Mouse (Mus musculus) left cerebral cortex, postnatal 36 days (tissue): ENCODE results near the gene Drd4. TPM values are rescaled to one million over a fixed set of nuclear protein-coding genes. Genes with fewer than 3 reads are reported as not detected.
A peak's percentile ranks its signal among the peaks of the same experiment; 100 is the strongest.

Experiments
- DNase-seq, 2 experiments: peaks; one replicate each; pipeline ENCODE4 v3.0.0; 2021 to 2022; ENCODE audit warnings: low spot score in 2 of 2, mixed read lengths in 1 of 2
- intact Hi-C: fragments of 180-260 bp; cut with DNase I; formaldehyde crosslinking; loops from one replicate; pipeline ENCODE4 v1.15.1; 2025
- total RNA-seq, 2 experiments: library from RNA; stranded (reverse); gene quantifications; 2 replicates each; pipeline ENCODE4 v1.2.3; 2021

Gene Drd4
- total RNA-seq, 2 experiments from 2014 or later: 0.17 to 0.39 TPM

DNA sequence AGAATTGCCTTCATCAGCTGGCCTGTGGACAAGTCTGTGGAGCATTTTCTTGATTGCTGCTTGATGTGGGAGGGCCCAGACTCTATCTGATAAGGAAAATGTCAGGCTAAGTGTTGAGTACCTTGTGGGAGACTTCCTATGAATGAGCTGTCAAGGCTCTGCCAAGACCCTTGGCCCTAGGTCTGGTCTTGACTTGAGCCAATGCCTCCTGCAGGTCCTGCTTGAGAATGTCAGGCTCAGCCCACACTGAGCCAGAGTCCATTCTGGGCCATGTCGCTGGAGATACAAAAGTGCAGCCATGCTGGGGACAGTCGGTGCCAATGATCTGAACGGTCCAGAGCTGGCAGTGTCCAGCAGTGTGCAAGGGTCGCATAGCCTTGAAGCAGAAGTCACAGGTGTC, 9.1 kb upstream of the Drd4 start:
- DNase-seq: no peak
- intact Hi-C loops: no loop called here

DNA sequence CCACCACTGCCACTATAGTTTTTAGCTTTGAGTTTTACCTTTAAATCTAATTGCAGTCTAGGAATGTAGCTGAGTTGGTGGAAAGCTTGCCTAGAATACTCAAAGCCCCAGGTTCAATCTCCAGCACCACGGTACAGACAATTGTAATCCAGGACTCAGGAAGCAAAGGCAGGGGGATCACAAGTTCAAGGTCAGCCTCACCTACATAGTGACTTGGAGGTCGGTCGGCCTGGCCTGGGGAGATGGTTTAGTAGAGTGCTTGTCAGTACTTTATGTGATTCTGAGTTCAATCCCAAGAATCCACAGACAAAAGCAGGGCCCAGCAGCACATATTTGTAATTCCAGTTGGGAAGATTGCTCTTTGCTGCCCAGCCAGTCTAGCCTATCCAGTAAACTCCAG, 3.8 kb upstream of the Drd4 start:
- intact Hi-C loops: no loop called here
- DNase-seq: no peak

DNA sequence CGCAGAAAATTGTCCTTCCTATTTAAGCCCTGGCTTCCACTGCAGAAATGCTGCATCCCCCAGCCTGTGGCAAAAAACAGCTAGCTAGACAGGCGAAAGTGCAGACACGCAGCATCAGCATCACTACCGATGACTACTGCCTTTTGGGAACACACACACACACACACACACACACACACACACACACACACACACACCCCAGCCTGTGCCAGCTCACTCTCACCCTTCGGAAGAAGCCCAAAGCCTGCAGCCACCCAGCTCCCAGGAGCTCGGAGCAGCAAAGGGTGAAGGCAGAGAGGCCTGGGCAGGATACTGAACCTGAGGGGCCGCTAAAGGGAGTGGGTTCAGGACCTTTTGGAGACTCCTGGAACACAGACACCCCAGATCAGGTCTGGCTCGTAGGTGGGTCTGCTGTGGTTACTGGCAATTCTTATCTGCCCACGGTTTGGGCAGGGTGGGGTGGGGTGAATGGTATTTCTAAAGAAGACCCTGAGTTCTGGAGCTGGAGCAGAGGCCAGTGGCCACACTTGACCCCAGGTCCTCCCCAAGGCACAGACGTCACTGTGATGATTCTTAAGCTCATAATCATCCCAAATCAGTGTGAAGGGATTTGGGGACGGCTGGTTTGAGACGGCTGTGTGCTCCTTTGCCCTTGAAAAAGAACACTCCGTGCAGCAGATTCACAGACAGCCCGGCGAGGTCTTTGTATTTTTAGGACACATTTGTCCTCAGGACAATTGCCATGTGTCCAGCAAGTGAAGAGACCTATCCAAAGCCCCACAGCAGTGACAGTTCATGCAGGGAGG, 980 bp downstream of the Drd4 start:
- no peak for DNase-seq
- intact Hi-C loops: no loop called here

DNA sequence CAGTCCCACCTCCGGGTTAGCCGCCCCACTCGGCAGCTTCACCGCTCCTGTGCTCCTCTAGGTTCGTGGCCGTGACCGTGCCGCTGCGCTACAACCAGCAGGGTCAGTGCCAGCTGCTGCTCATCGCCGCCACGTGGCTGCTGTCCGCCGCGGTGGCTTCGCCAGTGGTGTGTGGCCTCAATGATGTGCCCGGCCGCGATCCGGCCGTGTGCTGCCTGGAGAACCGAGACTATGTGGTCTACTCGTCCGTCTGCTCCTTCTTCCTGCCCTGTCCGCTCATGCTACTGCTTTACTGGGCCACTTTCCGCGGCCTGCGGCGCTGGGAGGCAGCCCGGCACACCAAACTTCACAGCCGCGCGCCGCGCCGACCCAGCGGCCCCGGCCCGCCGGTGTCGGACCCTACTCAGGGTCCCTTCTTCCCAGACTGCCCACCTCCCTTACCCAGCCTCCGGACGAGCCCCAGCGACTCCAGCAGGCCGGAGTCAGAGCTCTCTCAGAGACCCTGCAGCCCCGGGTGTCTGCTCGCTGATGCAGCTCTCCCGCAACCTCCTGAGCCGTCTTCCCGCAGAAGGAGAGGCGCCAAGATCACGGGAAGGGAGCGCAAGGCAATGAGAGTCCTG, 2.2 kb downstream of the Drd4 start:
- intact Hi-C loops: no loop called here
- no peak for DNase-seq

DNA sequence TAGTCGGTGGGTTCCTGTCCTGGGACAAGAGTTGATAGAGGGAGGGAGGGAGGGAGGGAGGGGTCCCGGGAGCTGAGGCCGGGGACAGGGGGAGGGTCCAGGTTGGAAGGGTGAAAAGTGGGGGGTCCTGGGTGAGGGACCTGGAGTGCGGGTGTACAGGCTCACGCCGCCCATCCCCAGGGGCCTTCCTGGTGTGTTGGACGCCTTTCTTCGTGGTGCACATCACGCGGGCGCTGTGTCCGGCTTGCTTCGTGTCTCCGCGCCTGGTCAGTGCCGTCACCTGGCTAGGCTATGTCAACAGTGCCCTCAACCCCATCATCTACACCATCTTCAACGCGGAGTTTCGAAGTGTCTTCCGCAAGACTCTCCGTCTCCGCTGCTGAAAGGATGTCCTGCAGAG, 2.7 kb downstream of the Drd4 start:
- intact Hi-C loops: no loop called here
- DNase-seq: no peak

DNA sequence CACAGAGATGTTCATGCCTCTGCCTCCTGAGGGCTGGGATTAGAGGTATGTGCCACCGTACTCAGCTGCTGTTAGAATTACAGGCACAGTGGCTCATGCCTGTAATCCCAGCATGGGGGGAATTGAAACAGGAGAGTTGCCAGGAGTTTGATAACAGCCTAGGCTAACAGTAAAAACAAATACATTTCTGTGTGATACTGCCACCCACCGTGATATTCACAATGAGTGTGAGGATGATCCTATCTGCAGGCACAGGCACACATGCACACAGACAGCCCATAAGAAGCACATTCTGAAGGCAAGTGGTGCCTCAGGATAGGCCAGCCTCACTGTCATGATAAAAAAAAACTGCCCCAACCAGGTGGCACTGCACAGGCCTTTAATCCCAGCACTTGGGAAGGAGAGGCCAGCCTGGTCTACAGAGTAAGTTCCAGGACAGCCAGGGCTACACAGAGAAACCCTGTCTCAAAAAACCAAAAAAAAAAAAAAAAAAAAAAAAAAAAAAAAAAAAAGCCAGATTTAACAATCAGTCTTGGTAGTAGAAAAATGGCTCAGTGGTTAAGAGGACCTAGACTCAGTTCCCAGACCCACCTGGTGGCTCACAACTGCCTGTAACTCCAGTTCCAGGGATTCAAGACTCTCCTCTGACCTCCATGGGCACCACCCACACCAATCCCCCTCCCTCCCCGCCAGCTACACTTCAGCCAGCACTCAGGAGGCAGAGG, 6.3 kb downstream of the Drd4 start:
- intact Hi-C loops: no loop called here
- no peak for DNase-seq

DNA sequence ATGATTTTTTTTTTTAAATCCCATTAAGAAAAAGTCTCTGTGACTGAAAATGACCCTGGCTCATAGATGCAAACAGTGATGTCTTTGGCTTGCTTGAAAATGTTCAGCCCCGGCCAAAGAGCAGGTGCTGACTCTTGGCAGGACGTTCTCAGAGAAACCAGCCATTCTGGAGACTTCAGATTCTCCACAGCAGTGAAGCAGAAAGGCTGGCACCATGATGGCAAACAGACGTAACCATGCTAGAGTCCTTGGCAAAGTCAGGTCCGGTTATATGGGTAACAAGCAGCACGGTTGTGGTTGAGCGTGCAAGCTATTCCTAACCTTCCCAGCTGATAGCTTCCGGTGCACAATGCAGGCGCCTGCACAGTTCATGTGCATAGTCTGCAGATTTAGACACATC, 7.4 kb downstream of the Drd4 start:
- intact Hi-C loops: no loop called here
- DNase-seq: no peak

DNA sequence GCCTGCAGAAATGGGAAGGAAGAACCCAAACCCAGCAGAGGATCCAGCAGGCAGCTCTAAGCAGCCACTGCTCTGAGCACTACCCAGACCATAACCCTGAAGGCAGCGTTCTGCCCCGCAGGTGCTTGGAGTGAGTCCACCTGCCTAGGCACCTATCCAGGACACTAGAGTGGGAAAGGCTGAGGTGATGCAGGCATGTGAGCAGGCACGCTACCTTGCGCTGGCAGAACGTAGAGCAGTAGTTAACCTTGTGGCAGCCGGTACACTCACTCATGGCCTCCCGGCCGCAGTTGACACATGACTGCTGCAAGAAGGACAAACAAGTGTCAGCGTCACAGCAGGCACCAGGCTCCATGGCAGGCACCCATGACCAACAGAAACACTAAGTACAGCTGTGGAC, 9.6 kb downstream of the Drd4 start:
- intact Hi-C loops: no loop called here
- no peak for DNase-seq

DNA sequence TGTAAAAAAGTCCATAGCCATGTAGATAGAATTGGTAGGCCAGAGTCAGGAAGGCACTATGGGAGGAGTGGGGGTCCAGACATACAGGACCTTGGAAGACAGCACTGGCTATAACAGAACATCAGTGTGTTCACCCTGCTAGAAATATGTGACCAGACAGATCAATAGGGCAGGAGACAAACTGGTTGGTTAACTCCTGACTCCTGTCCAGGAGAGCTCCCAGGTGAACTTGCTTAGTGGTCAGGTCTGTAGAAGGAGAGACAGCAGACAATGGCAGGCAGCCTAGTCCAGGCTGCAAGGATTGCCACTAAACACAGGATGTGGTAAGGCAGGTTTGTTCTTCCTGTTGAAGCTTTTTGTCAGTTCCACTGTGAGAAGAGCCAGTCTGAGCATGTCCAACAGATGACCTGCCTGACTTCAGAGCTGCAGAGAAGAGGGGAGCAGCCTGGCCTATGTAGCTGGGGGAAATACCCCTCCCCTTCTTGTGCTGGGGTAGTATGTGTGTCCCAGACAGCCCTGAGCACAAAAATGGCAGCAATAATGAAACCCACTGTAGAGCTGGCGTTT, 11.0 kb downstream of the Drd4 start:
- intact Hi-C loops: no loop called here
- DNase-seq: no peak

DNA sequence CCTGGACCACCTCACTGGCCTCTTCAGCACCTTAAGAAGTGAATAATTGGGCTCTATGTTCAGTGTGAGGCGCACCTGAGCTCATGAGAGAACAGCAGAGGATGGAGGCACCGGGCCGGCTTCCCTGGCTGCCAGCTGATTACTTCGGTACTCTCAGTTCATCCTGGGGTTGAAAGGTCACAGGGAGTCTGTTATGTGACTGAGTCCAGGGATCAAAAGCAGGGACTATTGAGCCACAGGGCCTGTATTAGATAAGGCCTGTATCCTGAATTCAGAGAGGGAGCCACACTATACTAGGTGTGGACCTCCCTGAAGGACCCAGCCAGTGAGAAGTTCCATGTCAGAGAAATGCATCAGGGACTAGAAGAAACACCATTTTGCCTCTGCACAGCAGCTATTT, 12.7 kb downstream of the Drd4 start:
- intact Hi-C loops: no loop called here
- DNase-seq: no peak

DNA sequence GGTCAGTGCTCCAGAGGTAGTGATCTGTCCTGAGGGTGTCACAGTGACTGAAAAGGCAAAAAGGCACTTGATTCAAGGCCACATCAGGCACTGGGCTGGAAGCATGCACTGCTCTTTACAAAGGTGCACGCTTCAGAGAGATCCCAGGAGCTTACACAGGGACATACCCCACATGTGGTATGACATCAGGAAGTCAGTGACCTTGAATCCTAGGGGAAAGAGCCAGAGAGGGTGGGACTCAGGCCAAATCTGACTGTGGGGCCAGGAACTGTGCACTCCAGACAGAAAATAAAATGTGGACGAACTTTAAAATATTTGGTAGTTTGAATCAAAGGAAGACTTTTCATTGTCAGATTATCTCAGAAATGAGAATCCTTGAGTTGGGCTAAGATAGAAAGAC, 22.6 kb downstream of the Drd4 start:
- intact Hi-C loops: no loop called here

DNA sequence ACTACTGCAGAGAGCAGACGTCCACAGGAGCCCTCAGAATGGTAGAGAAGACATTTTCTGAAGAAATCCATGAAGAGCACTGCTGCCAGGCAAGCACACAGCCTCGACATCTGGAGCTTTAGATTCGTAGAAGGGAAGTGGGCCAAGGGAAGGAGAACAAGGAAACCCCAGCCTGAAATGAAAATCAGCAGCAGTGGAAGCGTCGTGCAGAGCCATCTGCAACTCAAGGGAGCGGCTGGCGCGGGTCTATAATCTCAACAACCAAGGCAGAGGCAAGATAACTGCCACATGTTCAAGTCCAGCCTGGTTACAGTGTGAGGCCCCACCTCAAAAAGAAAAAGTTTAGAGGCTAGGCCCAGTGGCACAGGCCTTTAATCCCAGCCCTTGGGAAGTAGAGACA, 23.3 kb downstream of the Drd4 start:
- intact Hi-C loops: no loop called here
- no peak for DNase-seq

More for the DNA sequence above, 22.6 kb downstream of the Drd4 start:
- DNase-seq: no peak

DNA sequence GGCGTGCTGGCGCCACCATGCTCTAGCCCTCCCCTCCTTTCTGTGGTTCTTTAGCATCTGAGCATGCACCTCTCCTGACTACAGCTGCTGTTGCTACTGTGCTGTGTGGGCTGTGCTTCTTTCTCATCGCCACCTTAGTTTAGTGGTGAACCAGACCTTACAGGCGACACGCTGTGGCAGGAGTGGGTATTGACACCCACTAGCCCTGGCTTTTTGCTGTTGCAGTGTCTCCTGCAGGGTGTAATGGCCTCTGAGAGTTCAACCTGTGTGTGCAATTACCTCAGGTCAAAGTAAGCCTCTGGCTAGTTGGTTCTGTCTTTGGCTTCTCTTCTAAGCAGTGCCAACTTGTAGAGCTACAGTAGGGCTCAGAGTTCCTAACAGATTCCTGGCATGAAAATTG, 24.2 kb downstream of the Drd4 start:
- DNase-seq: peak in 1 of 2 experiments; percentile 39
- intact Hi-C loops: no loop called here

DNA sequence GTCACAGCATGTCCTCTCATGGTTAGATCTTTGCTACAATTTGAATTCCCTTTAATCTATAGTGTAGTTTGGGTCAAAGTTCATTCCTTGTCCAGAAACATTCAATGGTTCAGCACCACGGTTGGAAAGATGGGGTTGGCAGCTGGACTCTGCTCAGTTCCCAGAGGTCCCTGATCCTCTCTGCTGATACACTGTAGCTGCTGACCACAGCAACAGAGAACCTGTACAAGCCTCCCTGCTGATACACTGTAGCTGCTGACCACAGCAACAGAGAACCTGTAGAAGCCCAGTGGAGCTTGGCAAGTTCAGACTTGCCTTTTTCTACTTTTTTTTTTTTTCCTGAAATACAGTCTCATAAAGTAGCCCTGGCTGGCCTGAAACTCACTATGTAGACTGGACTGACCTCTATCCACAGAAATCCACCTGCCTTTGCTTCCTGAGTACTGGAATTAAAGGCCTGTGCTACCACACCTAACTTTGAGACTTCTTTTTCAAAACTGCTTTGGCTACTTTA, 25.9 kb downstream of the Drd4 start:
- DNase-seq: no peak
- intact Hi-C loops: no loop called here

DNA sequence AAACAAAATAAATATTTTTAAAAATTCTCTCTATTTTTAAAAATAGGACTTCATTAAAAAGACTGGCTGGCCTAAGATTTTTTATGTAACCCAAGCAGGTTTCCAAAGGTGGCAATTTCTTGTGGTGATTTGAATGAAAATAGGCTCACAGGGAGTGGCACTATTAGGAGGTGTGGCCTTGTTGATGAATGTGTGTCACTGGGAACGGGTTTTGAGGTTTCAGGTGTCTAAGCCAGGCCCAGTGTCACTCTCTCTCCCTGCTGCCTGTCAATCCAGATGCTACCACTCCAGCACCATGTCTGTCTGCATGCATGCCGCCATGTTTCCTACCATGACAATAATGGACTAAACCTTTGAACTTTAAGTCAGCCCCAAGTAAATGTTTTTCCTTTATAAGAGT, 27.6 kb downstream of the Drd4 start:
- intact Hi-C loops: no loop called here
- no peak for DNase-seq

DNA sequence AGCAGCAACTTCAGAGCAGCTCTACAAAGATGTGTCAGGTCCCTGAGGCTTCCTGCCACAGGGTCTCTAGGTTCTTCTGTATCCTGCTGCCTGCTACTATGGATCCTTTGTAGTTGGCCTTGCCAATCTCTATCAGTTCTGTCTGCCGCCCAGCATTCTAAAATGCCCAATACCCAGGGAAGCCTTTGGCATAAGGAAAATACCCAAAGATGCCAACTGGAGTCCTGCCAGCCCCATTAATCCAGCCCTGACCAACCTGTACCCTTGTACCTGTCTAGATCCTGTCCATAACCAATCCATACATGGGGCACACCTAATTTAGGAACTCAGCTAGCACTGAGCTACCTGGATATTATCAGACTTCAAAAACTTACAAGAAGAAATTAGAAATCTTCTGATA, 32.9 kb downstream of the Drd4 start:
- intact Hi-C loops: loop anchor here (5.0 kb wide), 1 partner anchor 68 kb away; the partner anchor contains the start of gene Taldo1
- DNase-seq: no peak

DNA sequence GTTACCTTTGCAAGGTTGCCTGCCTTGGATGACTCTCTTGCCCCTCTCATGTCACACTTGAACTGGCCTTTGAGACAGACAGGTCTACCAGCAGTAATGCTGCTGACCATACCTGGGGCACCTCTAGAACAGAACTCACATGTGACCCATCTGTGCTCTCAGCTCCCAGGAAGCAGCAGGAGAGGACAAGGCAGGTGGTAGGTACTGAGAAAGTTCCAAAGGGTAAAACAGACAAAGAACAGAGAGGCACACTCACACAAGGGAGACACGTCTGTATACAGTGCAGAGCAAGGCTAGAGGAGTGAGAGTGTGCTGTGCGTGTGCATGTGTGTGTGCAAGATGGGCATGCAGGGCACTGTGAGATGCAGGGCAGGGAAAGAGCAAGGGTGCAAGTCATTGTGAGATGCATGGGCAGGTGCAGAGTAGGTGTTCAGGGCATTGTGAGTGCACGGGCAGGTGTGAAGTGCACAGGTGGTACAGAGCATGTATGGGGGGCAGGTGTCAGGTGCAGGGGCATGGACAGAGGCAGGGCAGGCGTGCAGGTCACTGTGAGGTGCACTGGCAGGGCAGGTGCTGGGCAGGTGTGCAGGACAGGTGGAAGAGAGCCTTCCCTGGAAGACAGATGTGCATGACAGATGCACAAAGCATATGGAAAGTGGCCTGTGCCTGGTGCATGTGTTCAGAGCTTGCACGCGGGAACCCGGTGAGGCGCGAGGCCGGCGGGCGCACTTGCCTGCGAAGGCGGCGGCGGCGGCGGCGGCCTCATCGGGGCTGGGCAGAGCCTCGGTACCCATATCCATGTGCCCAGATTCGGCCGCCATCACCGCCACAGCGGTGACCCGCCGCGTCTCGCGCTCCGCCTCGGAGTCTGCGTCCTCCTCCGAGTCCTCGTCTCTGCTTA, 35.0 kb downstream of the Drd4 start:
- intact Hi-C loops: loop anchor here (5.0 kb wide), 1 partner anchor 66 kb away; the partner anchor contains the start of gene Taldo1

DNA sequence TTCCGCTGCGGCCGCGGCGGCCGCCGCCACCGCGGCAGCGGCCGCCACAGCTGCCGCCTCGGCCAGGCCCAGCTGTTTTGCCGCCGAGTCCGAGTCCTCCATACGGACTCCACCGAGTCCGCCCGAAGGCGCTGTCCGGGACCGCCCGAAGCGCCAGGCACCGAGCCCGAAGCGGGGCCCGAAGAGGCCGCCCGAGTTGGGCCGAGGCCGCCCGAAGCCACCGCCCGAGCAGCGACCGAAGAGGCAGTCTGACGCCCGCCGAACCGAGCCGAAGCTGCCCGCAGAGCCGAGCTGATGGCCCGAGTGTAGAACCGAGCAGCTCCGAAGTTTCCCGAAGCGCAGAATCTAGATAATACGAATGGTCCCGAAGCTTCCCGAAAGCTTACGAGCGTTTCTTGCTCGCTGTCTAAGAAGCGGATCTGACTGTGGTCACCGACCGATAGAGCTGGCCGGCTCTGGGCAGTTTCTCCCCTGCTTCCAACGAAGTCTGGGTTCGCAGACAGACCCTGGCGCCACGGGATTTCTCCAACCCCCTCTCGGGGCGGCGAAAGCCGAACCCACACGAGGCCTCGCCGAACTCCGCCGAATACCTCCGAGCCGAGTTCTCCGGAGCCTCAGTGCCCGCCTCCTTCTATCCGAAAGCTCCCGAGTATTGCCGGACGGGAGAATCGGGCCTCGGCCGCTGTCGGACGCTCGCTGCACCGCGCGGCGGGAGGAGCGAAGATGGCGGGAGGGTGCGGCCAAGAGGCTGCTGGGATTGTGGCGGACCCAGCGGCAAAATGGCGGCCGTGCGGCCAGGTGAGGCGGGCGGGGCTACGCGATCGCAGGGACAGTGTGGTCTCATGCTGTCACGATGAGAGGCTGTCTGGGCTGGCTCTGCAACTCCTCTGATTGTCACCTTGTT, 35.9 kb downstream of the Drd4 start, which contains the start of the genes Deaf1 and Tmem80:
Gene Deaf1, minus strand, starts transcription at position 222 of the 904 bp plus-strand sequence.
Gene Tmem80, plus strand, starts transcription at position 271 of the 904 bp plus-strand sequence.
- intact Hi-C loops: loop anchor here (5.0 kb wide), 1 partner anchor 65 kb away; the partner anchor contains the start of gene Taldo1
- DNase-seq: peak; percentile 99 to 100

More for the DNA sequence above, 35.0 kb downstream of the Drd4 start:
- DNase-seq: peak in 1 of 2 experiments; percentile 11
